ENCODE assay signal across 10 mouse cellular contexts in the genomic region with DNA sequence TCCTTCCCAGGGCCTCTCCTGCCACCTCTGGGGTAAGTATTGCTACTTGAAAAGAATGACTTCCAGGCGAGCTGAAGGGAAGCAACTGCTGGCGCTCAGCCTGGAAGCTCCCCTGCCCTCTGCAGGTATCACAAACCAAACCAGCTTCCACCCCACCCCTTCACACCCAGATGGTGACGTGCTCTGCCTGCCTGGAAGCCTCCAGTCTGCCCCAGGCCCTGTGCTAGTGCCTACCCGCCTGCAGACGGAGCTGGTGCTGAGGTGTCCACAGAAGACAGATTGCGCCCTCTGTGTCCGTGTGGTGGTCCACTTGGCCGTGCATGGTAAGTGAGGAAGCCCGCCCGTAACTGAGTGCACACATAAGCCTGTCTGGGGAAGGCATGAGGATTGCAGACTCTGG. TPM values are rescaled to one million over a fixed set of nuclear protein-coding genes. Genes with fewer than 3 reads are reported as not detected.
DNase-seq lines count a peak whose midpoint lies in the region; ATAC-seq and TF ChIP-seq lines count a peak whose summit lies in the region.
"Had no signal": no experiment of that assay in that cellular context is flagged by ENCODE, and none has a peak within 500 bp of the region (broad histone marks: within the 10 kb centered on the region; RNA-seq: fewer than 3 reads in every experiment).

No protein-coding gene starts in this region.

- in situ Hi-C loops in Patski (cut with MboI; ENCODE audit: low pct_unique_long_range_greater_than_20kb): no loop called here

- H3K36me3 ChIP-seq in heart, embryonic 14.5 days (ENCODE audit: control insufficient read depth, insufficient read depth, low read length): no peaks in the 10 kb centered on the region
- H3K36me3 ChIP-seq in heart, embryonic 11.5 days (ENCODE audit: control insufficient read depth, insufficient read depth, low read length): no peaks in the 10 kb centered on the region
- no peaks in the 10 kb centered on the region for H3K36me3 ChIP-seq in myocyte (ENCODE audit: control insufficient read depth, insufficient read depth)

- peak overlapping the region in 1 of 2 experiments; percentile 35; a peak in 1 of 4 replicates for H3K27ac ChIP-seq in heart, embryonic 14.5 days (replicated peaks in 1 of 2; ENCODE audit: control insufficient read depth in 1 of 2, insufficient read depth in 1 of 2, low read depth in 2 of 2, low read length in 2 of 2)
- no peak overlapping the region for H3K27ac ChIP-seq in heart, embryonic 11.5 days (ENCODE audit: low read depth, low read length)

- no peak for TF ChIP-seq POLR2A in lung, adult 2 months (IDR thresholded peaks at IDR 0.05; ENCODE audit: borderline replicate concordance, extremely low read depth, low read depth, low read length)
- no peak for TF ChIP-seq POLR2A in myocyte (IDR thresholded peaks at IDR 0.05; ENCODE audit: insufficient read length, low read depth)

- TF ChIP-seq CTCF in lung, adult 2 months (IDR thresholded peaks at IDR 0.05; ENCODE audit: insufficient read depth, low read length): no peak
- TF ChIP-seq CTCF in Patski (IDR thresholded peaks at IDR 0.05): no peak

- DNase-seq in lung, adult 2 months: no peak
- DNase-seq in lung, postnatal 36 days: no peak
- no peak for DNase-seq in Patski (ENCODE audit: low read depth, low spot score)
- no peak for DNase-seq in adrenal gland, postnatal 36 days

- ATAC-seq in heart, embryonic 14.5 days (ENCODE audit: insufficient number of reproducible peaks, insufficient read depth, low FRiP score, low read depth): no peak
- ATAC-seq in heart, embryonic 11.5 days (replicated peaks; ENCODE audit: insufficient number of reproducible peaks, low FRiP score, low TSS enrichment): no peak
- peak; percentile 33 for ATAC-seq in Patski
- ATAC-seq in CD4-positive, CD25-positive, alpha-beta regulatory T cell, adult 4 months: no peak

- H3ac ChIP-seq in myocyte (ENCODE audit: control insufficient read depth, insufficient read length): no peak overlapping the region

- H3K4me1 ChIP-seq in heart, embryonic 14.5 days (ENCODE audit: control insufficient read depth in 2 of 2, insufficient read depth in 2 of 2, low read length in 2 of 2): peaks cover 16 to 20% of the 10 kb centered on the region in 2 experiments
- H3K4me1 ChIP-seq in heart, embryonic 11.5 days (ENCODE audit: control insufficient read depth, insufficient read depth, low read length): peaks cover 17% of the 10 kb centered on the region
- H3K4me1 ChIP-seq in lung, adult 2 months (ENCODE audit: control insufficient read depth, insufficient read depth, low read length): peaks cover 12% of the 10 kb centered on the region

- peak overlapping the region; percentile 69 for H3K4me2 ChIP-seq in heart, embryonic 14.5 days (ENCODE audit: low read length)
- no peak overlapping the region for H3K4me2 ChIP-seq in heart, embryonic 11.5 days
- peak overlapping the region; percentile 92 for H3K4me2 ChIP-seq in myocyte (ENCODE audit: low read depth)

- H3K4me3 ChIP-seq in heart, embryonic 14.5 days (ENCODE audit: control insufficient read depth in 1 of 2, insufficient read depth in 1 of 2, low read depth in 1 of 2, low read length in 2 of 2): no peak overlapping the region
- no peak overlapping the region for H3K4me3 ChIP-seq in heart, embryonic 11.5 days (ENCODE audit: low read depth, low read length)
- peak overlapping the region; percentile 2 for H3K4me3 ChIP-seq in lung, adult 2 months (replicated peaks; ENCODE audit: extremely low read depth, low read depth, low read length)
- peak overlapping the region; percentile 24 for H3K4me3 ChIP-seq in myocyte

- WGBS in heart, embryonic 14.5 days: 59% methylated on average over 10 of the region's 10 CpGs
- WGBS in heart, embryonic 11.5 days (ENCODE audit: insufficient replicate concordance): 59% methylated on average over 10 of the region's 10 CpGs
- WGBS in lung, adult 2 months: 67% methylated on average over 10 of the region's 10 CpGs

- no peak overlapping the region for H3K9ac ChIP-seq in heart, embryonic 14.5 days (ENCODE audit: low read length)
- H3K9ac ChIP-seq in heart, embryonic 11.5 days (ENCODE audit: low read depth, low read length): no peak overlapping the region

- CTCF ChIA-PET in Patski (lab: Charles Lee): interaction anchor here (10.3 kb wide), 1 partner anchor 29 kb away, joined by 82 read pairs; a partner anchor contains a TSS

- peaks cover 24% of the 10 kb centered on the region; the same call in 1 of the 2 replicates for H3K27me3 ChIP-seq in heart, embryonic 14.5 days (ENCODE audit: control insufficient read depth, insufficient read depth, low read length)
- H3K27me3 ChIP-seq in heart, embryonic 11.5 days (ENCODE audit: control insufficient read depth, insufficient read depth, low read length): peaks cover 27% of the 10 kb centered on the region
- H3K27me3 ChIP-seq in Patski: no peaks in the 10 kb centered on the region
- H3K27me3 ChIP-seq in myocyte (ENCODE audit: control insufficient read depth, insufficient read depth, insufficient read length): no peaks in the 10 kb centered on the region

- POLR2A ChIA-PET in Patski (lab: Charles Lee): interaction anchor here (1.1 to 3.0 kb wide), 2 partner anchors 9 to 22 kb away, joined by 4 to 41 read pairs; a partner anchor contains a TSS

- no peaks in the 10 kb centered on the region for H3K9me3 ChIP-seq in heart, embryonic 14.5 days (ENCODE audit: control insufficient read depth, low read length)
- no peaks in the 10 kb centered on the region for H3K9me3 ChIP-seq in heart, embryonic 11.5 days (replicated peaks; ENCODE audit: control insufficient read depth, low read length)

- no peaks in the 10 kb centered on the region for H3K79me2 ChIP-seq in myocyte (ENCODE audit: control insufficient read depth, insufficient read depth)

TF ChIP-seq in myocyte, 11 proteins besides CTCF, POLR2A, EP300 and RAD21:
- TF ChIP-seq SRF (IDR thresholded peaks at IDR 0.05; ENCODE audit: control insufficient read depth, insufficient read length, low read depth): no peak
- TF ChIP-seq REST (IDR thresholded peaks at IDR 0.05; ENCODE audit: insufficient read depth, insufficient read length): no peak

RNA-seq across cellular contexts. Expression of a gene that starts 0.8 kb away (rescaled TPM):
- 5.6 and 9.5 TPM in 2 replicates for polyA plus RNA-seq in heart, embryonic 14.5 days (2014; fragmentation: Nextera tagmentation; extraction: Ambion mirVana)
- polyA plus RNA-seq in heart, embryonic 11.5 days (2014; fragmentation: Nextera tagmentation; extraction: Ambion mirVana): 2.6 and 3.1 TPM in 2 replicates
- 75.5 and 100.0 TPM in 2 replicates for polyA plus RNA-seq in lung, adult 2 months (2012; rRNA removed)
- polyA plus RNA-seq in Patski (2021) (242 TPM), myocyte (2012; fragmentation: generic; extraction: Trizol) (73.0 TPM)
- polyA plus RNA-seq in CD4-positive, CD25-positive, alpha-beta regulatory T cell, adult 4 months (2017; shearing (Covaris generic)): not detected
- 10 to 100 TPM; 18.1 to 19.5 TPM for total RNA-seq in adrenal gland, postnatal 36 days (2021)
- total RNA-seq: neutrophil, adult 5-6 weeks had no signal

RNA-seq across cellular contexts. Expression of a gene that starts 11.0 kb away (rescaled TPM):
- polyA plus RNA-seq in heart, embryonic 14.5 days (2014; fragmentation: Nextera tagmentation; extraction: Ambion mirVana): 30.7 and 32.6 TPM in 2 replicates
- 31.1 and 37.2 TPM in 2 replicates for polyA plus RNA-seq in heart, embryonic 11.5 days (2014; fragmentation: Nextera tagmentation; extraction: Ambion mirVana)
- polyA plus RNA-seq in lung, adult 2 months (2012; rRNA removed): 22.9 and 30.4 TPM in 2 replicates
- polyA plus RNA-seq in Patski (2021): 131 TPM
- 78.2 TPM for polyA plus RNA-seq in myocyte (2012; fragmentation: generic; extraction: Trizol)
- 1 to 10 TPM; 7.3 to 8.4 TPM for polyA plus RNA-seq in CD4-positive, CD25-positive, alpha-beta regulatory T cell, adult 4 months (2017; shearing (Covaris generic))
- 10 to 100 TPM; 55.9 to 58.0 TPM for total RNA-seq in adrenal gland, postnatal 36 days (2021)

RNA-seq across cellular contexts. Expression of a gene that starts 13.8 kb away (rescaled TPM):
- polyA plus RNA-seq in heart, embryonic 14.5 days (2014; fragmentation: Nextera tagmentation; extraction: Ambion mirVana): 0.99 and 1.4 TPM in 2 replicates
- polyA plus RNA-seq in heart, embryonic 11.5 days (2014; fragmentation: Nextera tagmentation; extraction: Ambion mirVana): 0.72 TPM in 2 replicates
- polyA plus RNA-seq in lung, adult 2 months (2012; rRNA removed): 57.2 and 62.4 TPM in 2 replicates
- polyA plus RNA-seq in Patski (2021): 1.7 TPM
- not detected for polyA plus RNA-seq in myocyte (2012; fragmentation: generic; extraction: Trizol)
- polyA plus RNA-seq in CD4-positive, CD25-positive, alpha-beta regulatory T cell, adult 4 months (2017; shearing (Covaris generic)): 1 to 10 TPM in 1 of 2 experiments, not detected in 1; 1.2 TPM
- total RNA-seq in adrenal gland, postnatal 36 days (2021): under 1 TPM; 0.50 to 0.76 TPM

RNA-seq across cellular contexts. Expression of a gene that starts 29.7 kb away (rescaled TPM):
- 0.13 and 0.27 TPM in 2 replicates for polyA plus RNA-seq in heart, embryonic 14.5 days (2014; fragmentation: Nextera tagmentation; extraction: Ambion mirVana)
- polyA plus RNA-seq in heart, embryonic 11.5 days (2014; fragmentation: Nextera tagmentation; extraction: Ambion mirVana): 0.23 and 0.27 TPM in 2 replicates
- 0.24 and 0.27 TPM in 2 replicates for polyA plus RNA-seq in lung, adult 2 months (2012; rRNA removed)
- polyA plus RNA-seq in Patski (2021) (0.63 TPM), myocyte (2012; fragmentation: generic; extraction: Trizol) (0.22 TPM)
- not detected for polyA plus RNA-seq in CD4-positive, CD25-positive, alpha-beta regulatory T cell, adult 4 months (2017; shearing (Covaris generic))
- under 1 TPM; 0.17 to 0.26 TPM for total RNA-seq in adrenal gland, postnatal 36 days (2021)
- total RNA-seq: hematopoietic stem cell, adult 5-6 weeks; neutrophil, adult 5-6 weeks had no signal

RNA-seq across cellular contexts. Expression of a gene that starts 29.7 kb away (rescaled TPM):
- polyA plus RNA-seq in heart, embryonic 14.5 days (2014; fragmentation: Nextera tagmentation; extraction: Ambion mirVana): 54.2 and 57.5 TPM in 2 replicates
- polyA plus RNA-seq in heart, embryonic 11.5 days (2014; fragmentation: Nextera tagmentation; extraction: Ambion mirVana): 58.9 and 65.8 TPM in 2 replicates
- polyA plus RNA-seq in lung, adult 2 months (2012; rRNA removed): 39.0 and 48.0 TPM in 2 replicates
- polyA plus RNA-seq in Patski (2021): 120 TPM
- polyA plus RNA-seq in myocyte (2012; fragmentation: generic; extraction: Trizol): 92.7 TPM
- polyA plus RNA-seq in CD4-positive, CD25-positive, alpha-beta regulatory T cell, adult 4 months (2017; shearing (Covaris generic)): 10 to 100 TPM; 54.9 to 66.3 TPM
- total RNA-seq in adrenal gland, postnatal 36 days (2021): 10 to 100 TPM; 45.0 to 50.6 TPM

Comparison
In these comparisons a context has a peak if more than half of its experiments do, and no peak if none do; other contexts are left out.
1. H3K4me3 ChIP-seq: peak in lung, adult 2 months (single experiment) and myocyte (single experiment); none in heart, embryonic 14.5 days (0 of 2) and heart, embryonic 11.5 days (single experiment).
2. RNA of a gene that starts 13.8 kb away (polyA plus RNA-seq): 57.2 to 62.4 TPM in lung, adult 2 months; 1.7 TPM in Patski (single experiment), 1.2 TPM in CD4-positive, CD25-positive, alpha-beta regulatory T cell, adult 4 months, 0.99 to 1.4 TPM in heart, embryonic 14.5 days, 0.72 TPM in heart, embryonic 11.5 days and not detected in myocyte (single experiment); every median in the first group is over 10 times any median in the second.